Mouse (Mus musculus) embryo, embryonic 10.5 days (tissue): ENCODE measurements around the gene Slc35b4.

Experiments used
- DNase-seq: peaks from one replicate; pipeline ENCODE4 v3.0.0-alpha.2; 2015; ENCODE audit warnings: low spot score

The Slc35b4 gene

DNA sequence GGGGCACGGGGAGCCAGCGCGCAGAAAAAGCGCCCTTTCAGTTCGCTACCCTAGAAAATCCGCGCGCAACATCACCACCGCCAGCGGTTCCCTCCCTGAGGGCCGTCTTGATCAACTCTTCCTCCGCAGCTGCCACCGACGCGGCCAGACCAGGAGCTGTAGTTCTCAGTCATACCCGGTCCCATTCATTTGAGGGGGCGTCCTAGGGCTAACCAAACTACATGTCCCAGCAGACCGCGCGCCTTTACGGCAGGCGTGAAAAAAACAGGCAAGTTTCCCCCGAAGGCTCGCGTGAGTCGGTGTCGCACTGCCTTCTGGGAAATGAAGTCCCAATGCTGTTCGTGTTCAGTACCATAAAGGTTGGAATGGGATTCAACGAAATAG, at the start of gene Slc35b4:
Gene Slc35b4, minus strand, starts transcription at position 248 of the 384 bp plus-strand sequence.
- peak; percentile 99 for DNase-seq

DNA sequence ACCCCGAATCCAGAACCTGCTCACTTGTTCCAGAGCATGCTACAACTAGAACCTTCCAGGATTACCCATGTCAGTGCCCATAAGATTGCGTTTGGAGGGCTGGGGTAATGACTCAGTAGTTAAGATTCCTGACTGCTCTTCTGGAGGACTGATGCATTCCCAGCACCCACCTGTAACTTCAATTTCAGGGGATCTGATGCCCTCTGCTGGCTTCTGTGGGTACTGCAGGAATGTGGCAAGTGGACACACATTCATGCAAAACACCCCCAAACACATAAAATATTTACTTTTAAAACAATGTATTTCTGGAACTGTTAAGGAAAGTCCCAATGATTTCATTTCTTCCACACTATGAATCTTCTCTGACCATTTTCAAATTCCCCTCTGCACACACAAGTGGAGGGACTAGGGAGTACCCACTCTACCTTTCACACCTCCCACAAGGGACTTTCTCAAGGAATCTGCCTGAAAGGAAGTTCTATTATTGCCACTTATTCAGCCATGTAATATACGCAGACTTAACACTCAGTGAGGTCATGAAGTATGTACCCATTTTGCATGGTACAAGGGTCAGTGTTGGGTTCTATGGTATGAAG, 48.2 kb upstream of the Slc35b4 start:
- no peak for DNase-seq

DNA sequence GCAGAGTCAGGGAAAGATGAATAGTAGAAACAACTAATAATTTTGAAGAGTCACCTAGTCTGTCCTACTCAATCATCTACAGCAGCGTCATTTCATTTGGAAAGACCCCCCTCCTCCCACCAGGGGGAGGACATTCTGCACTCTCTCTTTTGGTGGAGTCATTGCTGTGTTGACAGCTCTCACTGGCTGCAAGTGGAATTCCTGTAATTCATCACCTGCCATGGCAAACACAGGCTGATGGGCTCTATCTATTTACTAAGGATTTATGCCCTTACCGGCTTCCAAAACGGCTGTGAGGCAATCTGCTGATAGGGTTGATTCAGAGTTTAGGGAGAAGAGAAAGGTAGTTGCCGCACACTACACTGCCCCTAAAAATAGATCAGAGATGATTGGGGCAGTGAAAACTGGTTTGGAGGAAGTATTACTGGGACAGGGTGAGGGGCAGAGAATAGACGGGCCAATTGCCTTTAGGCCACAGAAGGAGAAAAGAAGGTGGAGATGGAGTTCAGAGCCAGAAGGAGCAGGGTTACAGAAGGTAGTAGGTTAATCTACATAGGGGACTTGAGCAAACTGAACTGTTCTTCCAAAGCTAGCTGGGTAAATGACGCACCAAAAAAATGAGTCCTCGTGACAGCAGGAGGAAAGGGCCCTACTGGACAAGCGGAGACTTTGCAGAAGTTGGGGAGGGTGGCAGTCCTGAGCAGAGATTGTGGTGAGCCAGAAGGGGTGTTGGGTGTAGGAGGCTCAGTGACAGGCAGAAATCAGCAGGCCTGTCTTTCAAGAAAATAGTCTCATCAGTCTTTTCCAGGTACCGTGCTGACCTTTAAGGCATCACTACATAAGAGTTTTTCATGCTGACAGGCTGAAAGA, 39.8 kb upstream of the Slc35b4 start:
- DNase-seq = no peak

DNA sequence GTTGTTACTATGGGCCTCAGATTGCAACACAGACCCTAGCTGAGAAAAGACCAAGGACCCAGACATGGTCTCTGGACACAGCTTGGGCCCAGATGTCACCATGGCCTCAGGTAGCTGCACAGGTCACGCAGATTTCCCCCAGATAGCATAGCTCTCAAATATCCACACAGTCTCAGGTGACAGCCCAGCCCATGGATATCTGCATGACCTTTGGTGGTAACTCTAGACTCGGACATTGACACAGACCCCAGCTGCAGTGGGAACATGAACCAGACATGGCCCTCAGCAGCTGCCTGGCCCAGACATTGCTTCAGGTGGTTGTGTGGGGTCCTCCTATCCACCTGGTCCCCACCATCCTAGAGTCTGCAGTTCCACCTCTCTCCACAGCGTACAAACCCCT, 28.8 kb upstream of the Slc35b4 start:
- no peak for DNase-seq

DNA sequence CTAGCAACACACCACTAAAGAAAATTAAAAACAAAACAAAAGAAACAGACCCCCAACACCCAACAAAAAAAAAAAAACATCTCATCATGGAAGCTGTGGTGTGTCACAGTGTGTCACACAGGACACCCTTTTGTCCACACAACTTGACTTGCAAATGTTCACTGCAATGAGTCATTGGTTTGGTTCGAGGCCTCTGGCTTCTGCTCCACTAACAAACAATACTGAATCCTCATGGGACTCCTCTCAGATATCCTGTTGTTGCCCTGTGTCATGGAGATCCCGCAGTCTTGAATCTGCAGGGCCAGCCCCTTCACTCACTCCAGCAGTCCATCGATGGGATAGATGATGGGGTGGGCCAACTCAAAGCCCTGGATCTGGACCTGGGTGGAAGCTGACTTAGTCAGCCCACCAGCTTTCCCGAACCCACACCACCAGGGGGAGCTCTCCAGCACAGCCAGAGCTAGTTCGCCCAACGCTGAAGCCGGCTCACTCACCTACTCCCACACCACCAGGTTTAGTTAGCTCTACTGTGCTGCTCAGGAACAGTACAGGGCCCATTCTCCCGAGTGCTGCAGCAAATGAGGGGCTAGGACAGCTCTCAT, 28.2 kb upstream of the Slc35b4 start:
- DNase-seq = no peak

DNA sequence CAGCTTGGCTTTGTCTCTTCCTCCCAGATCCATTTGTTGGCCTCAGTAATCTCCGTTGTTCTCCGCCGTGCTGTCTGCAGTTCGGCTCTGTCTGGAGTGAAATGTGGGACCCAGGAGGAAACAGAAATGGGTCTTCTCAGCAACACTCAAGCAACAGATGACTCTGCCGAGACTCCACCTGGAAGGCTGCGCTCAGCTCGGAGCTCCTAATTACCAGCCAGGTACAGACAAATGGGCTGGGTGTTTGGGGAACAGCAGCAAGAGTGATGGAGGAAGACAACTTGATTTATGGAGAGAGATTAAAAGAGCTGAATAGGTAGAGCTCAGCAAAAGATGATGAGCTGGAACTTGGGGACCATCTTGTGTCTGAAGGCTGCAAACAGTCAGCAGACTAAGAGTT, 26.6 kb upstream of the Slc35b4 start:
- DNase-seq = no peak

DNA sequence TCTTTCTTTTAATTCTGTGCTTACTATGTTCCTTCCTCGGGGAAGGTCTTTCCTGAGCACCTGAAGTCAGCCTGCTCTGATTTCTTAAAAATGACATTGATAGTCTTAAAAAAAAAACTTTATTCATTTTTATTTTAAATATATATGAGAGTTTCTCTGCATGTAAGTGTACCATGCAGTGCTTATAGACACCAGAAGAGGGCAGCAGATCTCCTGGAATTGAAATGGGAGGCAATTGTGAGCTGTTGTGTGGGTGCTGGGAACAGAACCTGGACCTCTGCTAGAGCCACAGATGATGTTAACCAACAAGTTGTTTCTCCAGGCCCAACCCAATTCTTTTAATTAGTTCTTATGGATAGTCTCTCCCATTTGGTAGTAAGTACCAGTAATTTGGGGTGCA, 18.1 kb upstream of the Slc35b4 start:
- DNase-seq = no peak

DNA sequence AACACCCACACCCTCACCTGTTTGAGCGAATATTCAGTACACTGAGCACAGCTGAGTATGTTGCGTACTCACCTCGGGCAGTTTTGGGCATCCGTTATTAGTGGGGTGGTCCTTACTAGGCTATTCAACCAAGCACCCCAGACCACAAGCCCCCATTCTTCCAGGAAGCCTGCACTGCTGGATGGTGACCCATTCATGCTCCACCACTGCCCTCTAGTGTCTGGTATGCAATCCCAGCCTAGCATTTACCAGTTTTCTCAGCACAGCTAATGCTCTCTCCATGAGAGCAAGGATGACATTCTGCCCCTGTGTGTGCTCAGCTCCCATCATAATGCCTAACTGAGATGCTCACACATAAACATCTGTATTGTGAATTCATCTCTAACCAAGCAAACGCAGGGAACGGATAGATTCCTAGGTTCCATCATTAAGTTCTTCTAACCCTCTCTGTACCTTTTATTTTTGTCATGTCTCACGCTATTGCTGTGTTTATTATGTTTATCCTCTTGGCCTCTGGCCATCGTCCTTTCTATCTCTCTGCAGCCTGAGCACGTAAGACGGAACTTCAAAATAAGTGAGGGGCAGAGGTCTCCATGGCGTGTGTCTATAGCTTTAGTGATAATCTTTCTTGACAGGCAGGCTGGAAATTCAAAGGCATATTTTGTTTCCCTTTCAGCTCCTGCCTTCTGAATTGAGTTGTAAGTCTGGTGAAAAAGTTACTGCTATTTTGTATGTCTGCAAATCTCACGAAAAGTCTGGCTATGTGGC, 17.0 kb upstream of the Slc35b4 start:
- DNase-seq = peak; percentile 84

DNA sequence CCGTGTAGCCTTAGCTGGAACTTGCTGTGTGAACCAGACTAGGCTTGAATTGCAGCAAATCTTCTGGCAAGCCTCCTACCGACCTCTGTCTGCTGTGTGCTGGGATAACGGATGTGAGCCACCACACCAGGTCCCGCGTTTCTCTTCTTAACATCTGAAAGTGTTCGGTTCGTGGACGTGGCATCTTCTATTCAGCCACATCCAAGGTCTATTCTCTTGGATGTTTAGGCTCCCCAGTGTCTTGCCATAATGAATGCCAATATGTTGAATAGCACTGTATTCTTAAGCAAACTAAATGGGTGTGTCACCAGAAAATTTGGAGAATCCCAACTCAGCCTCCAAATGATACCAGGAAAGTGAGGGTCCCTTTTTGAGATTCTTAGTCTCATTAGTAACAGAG, 14.5 kb upstream of the Slc35b4 start:
- no peak for DNase-seq

DNA sequence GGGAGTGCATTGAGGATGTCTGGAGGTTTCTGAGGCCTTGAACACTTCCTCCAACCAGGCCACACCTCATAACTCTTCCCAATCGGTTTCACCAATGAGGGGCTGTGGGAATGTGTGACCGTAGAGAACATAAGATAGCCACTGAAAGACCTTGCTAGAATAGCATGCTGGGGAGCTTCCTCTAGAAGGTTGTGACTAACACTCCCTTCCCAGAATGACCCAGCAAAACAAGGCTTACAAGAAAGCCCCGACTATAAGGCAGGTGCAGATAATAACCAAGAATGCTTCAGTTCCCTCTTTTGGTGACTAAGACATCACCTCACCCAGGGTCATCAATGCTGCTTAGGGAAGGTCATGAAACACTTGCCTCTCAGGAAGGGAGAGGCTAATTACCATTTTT, 12.6 kb upstream of the Slc35b4 start:
- no peak for DNase-seq

DNA sequence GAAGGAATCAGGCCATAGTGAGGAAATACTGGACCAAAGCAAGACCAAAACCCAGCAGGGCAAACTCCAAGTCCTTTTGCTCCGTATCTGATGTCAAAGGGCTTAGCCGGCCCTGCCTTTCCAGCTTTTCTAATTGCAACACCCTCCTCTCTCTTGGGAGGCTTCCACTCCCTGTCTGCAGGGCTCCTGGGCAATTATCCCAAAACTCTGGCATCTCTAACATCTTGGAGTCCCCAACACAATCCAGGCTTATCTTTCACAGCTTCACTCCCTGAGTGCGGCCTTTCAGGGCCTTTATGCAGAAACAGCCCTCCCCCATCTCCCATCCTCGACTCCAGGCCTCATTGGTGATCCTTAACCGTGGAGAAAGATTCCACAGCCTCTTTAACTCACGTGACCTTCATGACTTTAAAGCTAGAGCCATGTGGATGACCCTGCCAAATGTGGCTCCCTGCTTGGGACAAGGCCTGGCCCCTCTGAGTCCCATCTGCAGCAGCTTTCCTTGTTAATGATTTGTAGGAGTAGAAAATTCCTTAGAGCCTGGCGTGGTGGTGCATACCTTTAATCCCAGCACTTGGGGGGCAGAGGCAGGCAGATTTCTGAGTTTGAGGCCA, 11.2 kb upstream of the Slc35b4 start:
- no peak for DNase-seq

DNA sequence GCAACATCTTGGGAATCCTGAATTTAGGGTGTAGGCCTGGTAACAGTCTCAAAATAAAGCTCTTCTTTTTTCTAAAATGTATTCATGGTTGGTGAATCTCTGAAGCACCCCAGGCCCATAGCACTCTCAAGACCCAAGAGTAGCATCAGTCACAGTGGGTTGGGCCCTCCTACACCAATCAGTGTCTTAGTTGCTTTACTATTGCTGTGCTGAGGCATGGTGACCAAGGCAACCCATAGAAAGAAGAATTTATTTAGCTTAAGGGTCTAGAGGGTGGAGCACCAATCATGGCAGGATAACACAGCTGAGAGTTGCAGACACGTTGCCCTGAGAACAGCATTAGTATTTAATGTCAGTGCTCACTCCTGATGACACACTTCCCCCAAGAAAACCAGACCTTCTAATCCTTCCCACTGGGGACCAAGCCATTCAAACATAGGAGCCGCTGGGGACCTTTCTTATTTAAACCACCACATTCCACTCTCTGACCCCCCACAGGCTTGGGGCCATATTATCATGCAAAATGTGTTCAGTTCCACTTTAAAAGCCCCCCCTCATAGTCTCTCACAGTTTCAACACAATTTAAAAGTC, 10.5 kb upstream of the Slc35b4 start:
- DNase-seq = no peak

DNA sequence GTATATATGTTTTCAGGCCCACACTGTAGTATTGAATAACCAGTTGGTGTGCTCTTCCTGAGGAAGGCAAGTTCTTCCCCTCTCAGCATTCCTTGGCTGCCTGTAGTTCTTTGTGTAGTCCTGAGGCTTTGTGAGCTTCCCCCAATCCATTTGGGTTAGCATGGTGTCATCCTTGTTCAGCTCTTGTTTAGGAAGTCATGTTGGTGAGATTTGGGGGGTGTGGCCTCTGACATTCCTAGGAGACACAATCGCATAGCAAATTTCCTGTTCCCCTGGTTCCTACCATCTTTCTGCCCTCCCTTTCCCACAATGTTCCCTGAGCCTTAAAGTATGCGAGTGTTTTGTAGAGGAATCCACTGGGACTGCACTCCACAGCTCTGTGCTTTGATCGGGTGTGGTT, 6.4 kb upstream of the Slc35b4 start:
- DNase-seq = no peak

DNA sequence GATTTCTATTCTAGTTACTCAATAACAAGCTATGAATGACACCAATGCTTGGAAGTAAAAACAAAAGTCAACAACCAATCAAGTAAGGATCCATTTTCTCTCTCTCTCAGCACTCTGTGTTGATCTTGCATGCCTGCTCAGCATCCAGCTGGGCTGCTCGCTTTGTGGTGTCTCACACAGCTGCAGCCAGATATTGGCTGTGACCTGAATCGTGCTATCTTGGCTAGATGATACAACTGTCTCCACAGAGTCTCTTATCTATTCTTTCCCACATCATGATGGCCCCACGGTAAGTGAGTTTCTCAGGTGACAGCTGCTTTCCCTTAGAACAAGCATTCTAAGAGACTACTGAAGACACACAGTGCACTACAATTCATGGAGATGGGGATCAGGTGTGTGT, 5.0 kb upstream of the Slc35b4 start:
- DNase-seq = no peak

DNA sequence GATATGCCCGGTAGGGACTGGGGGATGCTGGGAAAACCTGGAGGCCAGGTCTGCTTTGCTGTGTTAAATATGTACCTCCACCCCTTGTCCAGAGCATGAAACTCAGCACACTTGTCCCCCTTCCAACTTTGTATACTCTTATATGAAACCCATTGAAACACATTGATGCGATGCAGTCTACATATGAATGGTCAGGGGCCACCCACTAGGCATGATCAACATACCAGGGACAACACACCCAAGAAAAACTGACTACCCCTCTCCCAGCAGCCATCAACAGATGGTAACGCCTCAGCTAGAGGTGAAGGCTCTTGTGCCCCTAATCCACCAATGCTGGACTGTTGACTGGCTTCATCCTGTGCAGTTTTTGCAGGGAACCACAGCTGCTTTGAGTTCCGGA, 3.0 kb upstream of the Slc35b4 start:
- no peak for DNase-seq

DNA sequence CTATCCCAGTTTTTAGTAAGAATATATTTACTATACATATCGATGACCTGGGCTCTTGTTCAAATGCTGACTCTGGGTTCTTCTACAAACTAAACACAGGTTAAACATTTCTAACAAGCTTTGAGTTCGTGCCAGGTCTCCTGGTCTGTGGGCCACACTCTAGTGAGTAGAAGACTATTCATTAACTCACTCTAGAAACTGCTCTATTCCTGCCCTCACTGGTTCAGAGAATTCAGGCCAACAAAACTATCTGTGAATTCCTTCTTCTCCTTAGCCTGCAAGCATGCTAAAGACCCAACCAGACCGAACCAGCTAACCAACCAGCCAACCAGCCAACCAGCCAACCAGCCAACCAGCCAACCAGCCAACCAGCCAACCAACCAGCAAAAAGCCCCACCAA, 2.1 kb upstream of the Slc35b4 start:
- no peak for DNase-seq

DNA sequence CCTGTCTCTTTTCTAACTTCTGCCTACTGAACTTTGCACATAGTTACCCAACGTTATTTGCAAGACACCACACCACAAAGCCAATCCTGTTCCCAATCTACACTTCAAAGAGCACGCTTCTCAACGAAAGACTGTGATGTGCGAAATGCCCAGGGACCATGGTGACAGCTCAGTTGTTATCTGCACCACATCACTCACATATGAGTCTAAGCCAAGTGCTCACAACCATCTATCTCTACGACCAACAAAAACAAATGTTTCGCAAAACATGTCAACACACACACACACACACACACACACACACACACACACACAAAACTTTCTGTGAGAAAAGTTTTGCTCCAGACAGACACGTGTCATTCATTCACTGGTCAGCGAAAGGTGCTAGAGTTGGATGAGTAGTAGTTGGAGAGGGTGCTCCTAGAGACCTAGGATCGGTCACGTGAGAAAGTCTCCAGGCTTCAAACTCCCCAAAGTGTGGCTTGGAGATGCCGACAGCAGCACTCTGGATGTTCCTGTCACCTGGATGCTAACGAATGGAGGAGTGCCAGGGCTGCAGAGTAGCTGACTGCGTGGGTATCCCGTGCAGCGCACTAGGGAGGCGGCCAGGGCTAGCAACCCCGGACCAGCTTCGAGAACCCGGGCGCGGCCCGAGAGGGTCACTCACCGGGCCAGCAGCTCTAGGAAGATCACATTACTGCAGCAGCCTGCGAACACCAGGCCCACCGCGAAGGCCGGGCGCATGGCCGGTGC, 624 bp downstream of the Slc35b4 start:
- DNase-seq = peak; percentile 54

DNA sequence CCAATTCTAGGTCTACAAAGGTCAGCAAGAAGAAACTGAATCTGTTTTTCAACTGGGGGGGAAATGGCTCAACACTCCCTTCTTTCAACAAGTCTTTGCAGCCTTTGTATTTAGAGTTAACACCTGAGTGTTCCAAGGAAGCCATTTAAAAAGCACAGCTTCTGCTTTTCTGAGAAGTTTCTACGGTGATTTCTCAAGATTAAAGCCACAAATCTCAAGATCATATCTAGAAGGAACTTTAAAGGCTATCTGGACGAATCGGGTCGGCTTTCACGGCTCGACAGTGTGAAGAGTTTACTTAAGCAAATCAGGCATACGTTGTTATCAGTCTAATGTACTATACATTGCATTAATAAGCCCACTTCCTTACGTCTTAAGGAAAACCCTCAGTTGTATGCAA, 2.2 kb downstream of the Slc35b4 start:
- no peak for DNase-seq

DNA sequence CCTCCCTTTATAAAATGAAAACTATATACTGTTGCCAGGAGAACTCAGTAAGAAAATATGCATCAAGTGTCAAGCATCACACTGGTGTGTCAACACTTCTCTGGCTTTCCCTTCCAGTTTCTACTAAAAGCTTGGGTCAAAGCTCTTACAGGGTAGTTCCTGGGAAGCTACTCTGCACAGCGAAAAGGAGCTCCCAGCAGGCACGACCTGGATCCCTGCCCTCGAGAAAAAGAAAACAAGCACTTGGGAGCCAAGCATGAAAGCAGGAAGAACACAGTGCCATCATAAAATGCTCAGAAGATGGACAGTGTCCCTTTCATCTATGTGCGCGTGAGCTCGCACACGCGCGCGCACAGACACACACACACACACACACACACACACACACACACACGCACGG, 3.7 kb downstream of the Slc35b4 start:
- no peak for DNase-seq

DNA sequence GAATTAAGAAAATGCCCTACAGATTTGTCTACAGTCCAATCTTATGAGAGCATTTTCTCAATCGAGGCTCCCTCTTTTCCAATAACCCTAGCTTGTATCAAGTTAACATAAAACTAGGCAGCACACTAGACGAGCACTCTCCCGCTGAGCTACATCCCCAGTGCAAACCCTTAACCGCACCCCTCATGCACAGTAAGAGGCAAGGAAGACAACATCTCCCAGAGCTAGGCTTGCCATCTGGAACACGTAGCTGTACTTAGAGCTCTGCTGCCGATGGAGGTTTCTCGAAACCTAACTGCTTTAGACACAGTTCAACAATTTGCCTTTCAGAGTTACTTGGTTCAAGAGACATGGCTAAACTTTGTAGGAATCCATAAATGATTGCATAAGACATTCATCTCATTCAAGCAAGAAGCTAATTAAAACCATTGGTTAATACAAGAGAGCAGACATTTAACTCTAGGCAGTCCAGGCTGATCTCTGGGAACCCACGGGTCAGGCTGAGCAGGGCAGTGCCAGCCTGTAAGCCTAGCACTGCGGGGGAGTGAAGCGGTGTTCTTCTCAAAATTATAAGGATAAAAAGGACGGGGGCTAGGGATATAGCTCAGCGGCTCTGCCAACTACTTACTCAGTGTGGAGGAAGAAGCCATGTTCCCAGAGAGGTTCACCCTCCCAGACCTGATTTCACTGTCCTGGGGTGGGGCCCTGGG, 5.0 kb downstream of the Slc35b4 start:
- DNase-seq = no peak
